ENCODE assay signal across 16 mouse cellular contexts in genomic region chr2:115742061-115742460, GRCm38 (mm10).
DNase-seq lines count a peak whose midpoint lies in the region; TF ChIP-seq lines count a peak whose summit lies in the region.
"Had no signal": no experiment of that assay in that cellular context is flagged by ENCODE, and none has a peak within 500 bp of the region (broad histone marks: within the 10 kb centered on the region; RNA-seq: fewer than 3 reads in every experiment).

No protein-coding gene starts in this region.

- no peak for TF ChIP-seq POLR2A in lung, adult 2 months (IDR thresholded peaks at IDR 0.05; ENCODE audit: borderline replicate concordance, extremely low read depth, low read depth, low read length)

- 80% methylated on average over 7 of the region's 7 CpGs for WGBS in lung, adult 2 months

- no peak for TF ChIP-seq CTCF in lung, adult 2 months (IDR thresholded peaks at IDR 0.05; ENCODE audit: insufficient read depth, low read length)

- intact Hi-C loops in left cerebral cortex, postnatal 4 days (cut with DNase I): no loop called here

- H3K4me1 ChIP-seq in lung, adult 2 months (ENCODE audit: control insufficient read depth, insufficient read depth, low read length): no peaks in the 10 kb centered on the region
- H3K4me1 ChIP-seq: hindbrain, embryonic 15.5 days; neural tube, embryonic 12.5 days had no signal

- no peak overlapping the region for H3K4me3 ChIP-seq in lung, adult 2 months (replicated peaks; ENCODE audit: extremely low read depth, low read depth, low read length)
- H3K4me3 ChIP-seq: embryonic facial prominence, embryonic 10.5 days; hindbrain, embryonic 15.5 days; limb, embryonic 15.5 days; neural tube, embryonic 12.5 days had no signal

- DNase-seq in left cerebral cortex, postnatal 4 days: peak; percentile 42
- DNase-seq in left cerebral cortex, adult 18-20 months (ENCODE audit: low spot score in 2 of 2): no peak
- DNase-seq in adrenal gland, adult (ENCODE audit: inconsistent age in 2 of 2, low spot score in 1 of 2): peak; percentile 91 to 95
- DNase-seq in brain, adult 2 months (ENCODE audit: low read depth, low spot score): peak; percentile 32
- DNase-seq in right cerebral cortex, postnatal 25 days: peak; percentile 14
- no peak for DNase-seq in lung, adult 2 months
- DNase-seq in lung, postnatal 14 days: no peak
- DNase-seq: cerebellum, adult 9-10 months; kidney, adult 11 months; kidney, postnatal 4 days; liver, postnatal 0 days; thymus, postnatal 36 days had no signal

Comparison
In these comparisons a context has a peak if more than half of its experiments do, and no peak if none do; other contexts are left out.
1. DNase-seq: peak in left cerebral cortex, postnatal 4 days (single experiment), adrenal gland, adult (2 of 2), brain, adult 2 months (single experiment) and right cerebral cortex, postnatal 25 days (single experiment); none in left cerebral cortex, adult 18-20 months (0 of 2), lung, adult 2 months (single experiment) and lung, postnatal 14 days (single experiment).